8 mouse cellular contexts compared by ENCODE assay signal in the genomic region with DNA sequence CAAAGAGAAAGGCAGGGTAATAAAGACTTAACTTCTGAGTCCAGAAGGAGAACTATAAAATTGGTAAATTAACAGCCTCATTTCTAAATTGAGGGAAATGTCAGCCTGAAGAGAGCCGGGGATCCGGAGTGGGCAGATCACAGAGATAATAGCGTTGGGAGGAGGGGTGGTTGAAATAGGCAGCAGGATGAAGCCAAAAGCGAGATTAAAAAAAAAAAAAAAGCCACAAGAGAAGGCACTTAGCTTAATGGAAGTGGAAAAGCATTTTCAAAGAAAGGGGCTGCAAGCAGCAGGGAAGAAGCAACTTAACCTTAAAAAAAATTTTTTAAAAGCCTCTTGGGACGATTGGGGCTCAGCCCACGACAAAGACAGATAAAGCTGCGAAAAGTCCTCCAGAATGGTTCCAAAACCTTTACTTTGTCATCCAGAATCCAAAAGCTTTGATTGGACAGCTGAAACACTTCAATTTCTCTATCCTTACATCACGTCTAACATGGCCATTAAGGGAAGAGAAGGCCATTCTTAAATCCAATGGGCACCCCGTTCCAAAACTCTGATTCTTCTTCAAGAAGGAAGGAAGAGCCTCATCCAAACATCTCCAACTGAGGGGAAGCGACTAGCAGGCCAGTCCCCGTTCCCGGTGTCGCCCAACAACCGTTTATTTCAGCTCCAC. TPM values are rescaled to one million over a fixed set of nuclear protein-coding genes. Genes with fewer than 3 reads are reported as not detected.
DNase-seq lines count a peak whose midpoint lies in the region; ATAC-seq and TF ChIP-seq lines count a peak whose summit lies in the region.

No protein-coding gene starts in this region.

- no peak for TF ChIP-seq CTCF in left cerebral cortex, adult 2 months (IDR thresholded peaks at IDR 0.05)
- TF ChIP-seq CTCF in brain, embryonic 14.5 days (IDR thresholded peaks at IDR 0.05; ENCODE audit: borderline replicate concordance, extremely low read depth, insufficient read depth, insufficient read length) = no peak

- intact Hi-C loops in left cerebral cortex, adult 2 months (cut with DNase I) = no loop called here
- intact Hi-C loops in left cerebral cortex, postnatal 36 days (cut with DNase I) = no loop called here

- H3K36me3 ChIP-seq in hindbrain, embryonic 16.5 days (ENCODE audit: control insufficient read depth, insufficient read depth, low read length) = peaks cover 2% of the 10 kb centered on the region; the same call in 1 of the 2 replicates
- peaks cover 11% of the 10 kb centered on the region for H3K36me3 ChIP-seq in myocyte (ENCODE audit: control insufficient read depth, insufficient read depth)

- H3K4me2 ChIP-seq in hindbrain, embryonic 16.5 days (ENCODE audit: low read length) = peak overlapping the region; percentile 87
- peak overlapping the region; percentile 93 for H3K4me2 ChIP-seq in myocyte (ENCODE audit: low read depth)

- H3K9me3 ChIP-seq in hindbrain, embryonic 16.5 days (ENCODE audit: control insufficient read depth, low read length) = no peaks in the 10 kb centered on the region

- H3K27me3 ChIP-seq in hindbrain, embryonic 16.5 days (replicated peaks; ENCODE audit: control insufficient read depth, insufficient read depth, low read length) = no peaks in the 10 kb centered on the region
- no peaks in the 10 kb centered on the region for H3K27me3 ChIP-seq in myocyte (ENCODE audit: control insufficient read depth, insufficient read depth, insufficient read length)

- no peak for ATAC-seq in hindbrain, embryonic 16.5 days
- no peak for ATAC-seq in frontal cortex, adult (ENCODE audit: low TSS enrichment)

- H3K79me2 ChIP-seq in myocyte (ENCODE audit: control insufficient read depth, insufficient read depth) = peaks cover 70% of the 10 kb centered on the region

- H3K4me3 ChIP-seq in left cerebral cortex, adult 2 months = peak overlapping the region; percentile 97
- peak overlapping the region; percentile 71 for H3K4me3 ChIP-seq in hindbrain, embryonic 16.5 days (ENCODE audit: low read length)
- H3K4me3 ChIP-seq in myocyte = peak overlapping the region; percentile 96

- H3K27ac ChIP-seq in left cerebral cortex, adult 2 months = peak overlapping the region; percentile 85; the same call in 1 of the 2 replicates
- peak overlapping the region; percentile 84 for H3K27ac ChIP-seq in hindbrain, embryonic 16.5 days (ENCODE audit: low read depth, low read length)

- peaks cover 30% of the 10 kb centered on the region for H3K4me1 ChIP-seq in hindbrain, embryonic 16.5 days (ENCODE audit: control insufficient read depth, insufficient read depth, low read depth, low read length)

- peak overlapping the region; percentile 81 for H3K9ac ChIP-seq in hindbrain, embryonic 16.5 days (ENCODE audit: low read depth, low read length)

- peak overlapping the region; percentile 84 for H3ac ChIP-seq in myocyte (ENCODE audit: control insufficient read depth, insufficient read length)

- WGBS in hindbrain, embryonic 16.5 days = 8% methylated on average over 14 of the region's 14 CpGs

- no peak for DNase-seq in left cerebral cortex, adult 2 months (ENCODE audit: extremely low spot score in 1 of 2, low spot score in 2 of 2)
- no peak for DNase-seq in left cerebral cortex, postnatal 36 days (ENCODE audit: low spot score in 2 of 2)
- DNase-seq in brain, embryonic 14.5 days (ENCODE audit: low read depth) = peak; percentile 27
- no peak for DNase-seq in frontal cortex, postnatal 10 days (ENCODE audit: low spot score in 2 of 2)
- DNase-seq in cerebellum, adult 11-12 months = no peak

- TF ChIP-seq POLR2A in brain, embryonic 14.5 days (IDR thresholded peaks at IDR 0.05; ENCODE audit: borderline replicate concordance, extremely low read depth, insufficient read depth, insufficient read length, poor library complexity, severe bottlenecking) = no peak
- peak; percentile 17 for TF ChIP-seq POLR2A in myocyte (IDR thresholded peaks at IDR 0.05; ENCODE audit: insufficient read length, low read depth)

TF ChIP-seq in myocyte, 11 proteins besides CTCF, POLR2A, EP300 and RAD21:
- TF ChIP-seq MAX (IDR thresholded peaks at IDR 0.05; ENCODE audit: low read depth) (no peak), CEBPB (IDR thresholded peaks at IDR 0.05; ENCODE audit: insufficient read depth, poor library complexity, severe bottlenecking) (0 out of 2 replicates have a peak, but pooled peaks have one; percentile 55), POLR2AphosphoS2 (IDR thresholded peaks at IDR 0.05; ENCODE audit: insufficient read length, low read depth) (peak; percentile 12)

RNA-seq across cellular contexts. Expression of gene Dpf2, which starts 1.2 kb away (rescaled TPM):
- total RNA-seq in left cerebral cortex, adult 2 months (2021) = 100 to 1,000 TPM in 1 of 2 experiments, 10 to 100 TPM in 1; 94.8 to 100 TPM
- total RNA-seq in left cerebral cortex, postnatal 36 days (2021) = 10 to 100 TPM; 77.5 to 96.5 TPM
- polyA plus RNA-seq in brain, embryonic 14.5 days (2012; rRNA removed) = 180 and 231 TPM in 2 replicates
- polyA plus RNA-seq in hindbrain, embryonic 16.5 days (2015; fragmentation: Nextera tagmentation; extraction: Ambion mirVana) = 94.0 and 117 TPM in 2 replicates
- 78.5 TPM for polyA plus RNA-seq in myocyte (2012; fragmentation: generic; extraction: Trizol)

RNA-seq across cellular contexts. Expression of gene Cdc42ep2, which starts 13.1 kb away (rescaled TPM):
- total RNA-seq in left cerebral cortex, adult 2 months (2021) = 1 to 10 TPM; 4.7 to 4.9 TPM
- total RNA-seq in left cerebral cortex, postnatal 36 days (2021) = 1 to 10 TPM; 5.5 to 8.3 TPM
- 11.7 and 13.7 TPM in 2 replicates for polyA plus RNA-seq in brain, embryonic 14.5 days (2012; rRNA removed)
- 22.2 and 23.4 TPM in 2 replicates for polyA plus RNA-seq in hindbrain, embryonic 16.5 days (2015; fragmentation: Nextera tagmentation; extraction: Ambion mirVana)
- polyA plus RNA-seq in myocyte (2012; fragmentation: generic; extraction: Trizol) = 16.2 TPM

RNA-seq across cellular contexts. Expression of gene Tigd3, which starts 17.6 kb away (rescaled TPM):
- total RNA-seq in left cerebral cortex, adult 2 months (2021) = 1 to 10 TPM; 4.3 to 4.7 TPM
- total RNA-seq in left cerebral cortex, postnatal 36 days (2021) = 1 to 10 TPM; 4.3 to 4.5 TPM
- 15.2 and 15.5 TPM in 2 replicates for polyA plus RNA-seq in brain, embryonic 14.5 days (2012; rRNA removed)
- 10.0 and 10.2 TPM in 2 replicates for polyA plus RNA-seq in hindbrain, embryonic 16.5 days (2015; fragmentation: Nextera tagmentation; extraction: Ambion mirVana)
- 0.31 TPM for polyA plus RNA-seq in myocyte (2012; fragmentation: generic; extraction: Trizol)

RNA-seq across cellular contexts. Expression of gene Slc25a45, which starts 34.0 kb away (rescaled TPM):
- 1 to 10 TPM; 2.5 to 2.7 TPM for total RNA-seq in left cerebral cortex, adult 2 months (2021)
- total RNA-seq in left cerebral cortex, postnatal 36 days (2021) = 1 to 10 TPM; 3.0 to 4.1 TPM
- polyA plus RNA-seq in brain, embryonic 14.5 days (2012; rRNA removed) = 2.6 and 3.5 TPM in 2 replicates
- 2.2 and 2.6 TPM in 2 replicates for polyA plus RNA-seq in hindbrain, embryonic 16.5 days (2015; fragmentation: Nextera tagmentation; extraction: Ambion mirVana)
- polyA plus RNA-seq in myocyte (2012; fragmentation: generic; extraction: Trizol) = 5.2 TPM

RNA-seq across cellular contexts. Expression of gene Frmd8, which starts 36.5 kb away (rescaled TPM):
- total RNA-seq in left cerebral cortex, adult 2 months (2021) = 10 to 100 TPM; 10.1 to 13.4 TPM
- 10 to 100 TPM; 11.6 to 13.3 TPM for total RNA-seq in left cerebral cortex, postnatal 36 days (2021)
- polyA plus RNA-seq in brain, embryonic 14.5 days (2012; rRNA removed) = 18.9 and 21.3 TPM in 2 replicates
- polyA plus RNA-seq in hindbrain, embryonic 16.5 days (2015; fragmentation: Nextera tagmentation; extraction: Ambion mirVana) = 18.1 and 20.1 TPM in 2 replicates
- polyA plus RNA-seq in myocyte (2012; fragmentation: generic; extraction: Trizol) = 22.3 TPM
